ENCODE assay signal across 12 mouse cellular contexts in the genomic region with DNA sequence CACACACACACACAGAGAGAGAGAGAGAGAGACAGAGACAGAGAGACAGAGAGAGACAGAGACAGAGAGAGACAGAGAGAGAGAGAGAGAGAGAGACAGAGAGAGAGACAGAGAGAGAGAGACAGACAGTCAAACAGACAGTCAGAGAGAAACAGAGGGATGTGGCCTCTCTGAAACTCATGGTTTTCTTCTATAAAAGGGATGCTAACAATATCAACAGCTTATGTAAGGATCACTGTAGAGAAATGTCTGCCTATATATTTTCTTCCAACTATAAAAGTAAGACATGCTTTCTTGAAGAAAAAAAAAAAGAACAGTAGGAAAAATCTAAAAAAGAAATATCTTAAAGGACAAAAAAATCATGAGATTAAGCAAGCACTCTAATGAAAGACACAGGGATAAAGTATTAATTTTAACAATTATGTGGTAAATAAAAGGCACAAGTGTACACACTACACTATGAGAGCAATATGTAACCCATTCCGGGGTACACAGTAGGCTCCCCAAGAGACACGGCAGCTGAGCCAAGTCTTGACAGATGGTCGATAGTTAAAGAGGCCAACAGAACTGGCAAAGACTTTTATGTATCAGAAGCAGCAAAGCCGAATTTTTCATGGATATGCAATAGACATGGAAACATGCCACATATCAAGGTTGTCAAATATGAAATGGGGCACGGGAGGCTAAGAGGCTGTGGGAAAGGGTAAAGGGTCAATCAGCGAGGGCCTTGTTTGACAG.
DNase-seq lines count a peak whose midpoint lies in the region; ATAC-seq lines count a peak whose summit lies in the region.
"Had no signal": no experiment of that assay in that cellular context is flagged by ENCODE, and none has a peak within 500 bp of the region (broad histone marks: within the 10 kb centered on the region; RNA-seq: fewer than 3 reads in every experiment).

No protein-coding gene starts in this region.

- peak; percentile 98 for ATAC-seq in cerebellum, adult (ENCODE audit: insufficient number of reproducible peaks, low FRiP score, low TSS enrichment)
- ATAC-seq: midbrain, embryonic 16.5 days had no signal

- DNase-seq in cerebellum, postnatal 4 days (ENCODE audit: low spot score in 2 of 2) = no peak
- peak; percentile 25 to 32 for DNase-seq in right cerebral cortex, adult 2 months (ENCODE audit: low spot score in 2 of 2)
- DNase-seq in right cerebral cortex, postnatal 36 days (ENCODE audit: low spot score in 2 of 2) = no peak
- DNase-seq in left cerebral cortex, adult 11 months (ENCODE audit: low spot score) = peak; percentile 27
- DNase-seq in kidney, postnatal 25 days = no peak
- no peak for DNase-seq in ovary, adult 18-20 months (ENCODE audit: low spot score)
- DNase-seq in spleen, adult 12 weeks (ENCODE audit: low spot score) = no peak
- DNase-seq: gastrocnemius, postnatal 14 days; lung, postnatal 4 days; thymus, postnatal 4 days had no signal

Comparison
In these comparisons a context has a peak if more than half of its experiments do, and no peak if none do; other contexts are left out.
1. DNase-seq: peak in right cerebral cortex, adult 2 months (2 of 2) and left cerebral cortex, adult 11 months (single experiment); none in cerebellum, postnatal 4 days (0 of 2), right cerebral cortex, postnatal 36 days (0 of 2), kidney, postnatal 25 days (0 of 2), ovary, adult 18-20 months (single experiment) and spleen, adult 12 weeks (single experiment).